Mouse (Mus musculus) CD4-positive, CD25-positive, alpha-beta regulatory T cell, adult 9 weeks (primary cell): ENCODE data around the gene Mttp. TPM values are rescaled to one million over a fixed set of nuclear protein-coding genes. Genes with fewer than 3 reads are reported as not detected.

Experiments
- polyA plus RNA-seq: library from polyadenylated mRNA; unstranded; fragments of 100-300 nt; shearing (Covaris generic); gene quantifications from one replicate; pipeline ENCODE4 v1.2.1, GENCODE M21; 2017

Mttp gene
- 6.7 TPM for polyA plus RNA-seq

GRCm38 (mm10) chr3:138144642-138145171 is at the start of gene Mttp:
TSS of gene Mttp (minus strand) at chr3:138144968.

GRCm38 (mm10) chr3:138193683-138194302 is 49.0 kb upstream of the Mttp start, which contains the start of gene 4930579F01Rik:
TSS of gene 4930579F01Rik (minus strand) at chr3:138193825.

GRCm38 (mm10) chr3:138143315-138144059 is 1.3 kb downstream of the Mttp start, which contains the start of gene Trmt10a:
TSS of gene Trmt10a (plus strand) at chr3:138143448.

GRCm38 (mm10) chr3:138067288-138067687 is 77.5 kb downstream of the Mttp start, which contains the start of gene Gm5105:
TSS of gene Gm5105 (minus strand) at chr3:138067388.

GRCm38 (mm10) chr3:138064732-138065645 is 79.8 kb downstream of the Mttp start, which contains the start of gene 1110002E22Rik:
TSS of gene 1110002E22Rik (plus strand) at chr3:138065052.

Other genes with a start within 250 kb of the Mttp start
- 92.2 TPM for gene Lamtor3, start 226.5 kb downstream of the Mttp start, polyA plus RNA-seq
- 119 TPM for gene Dapp1, start 163.4 kb downstream of the Mttp start, polyA plus RNA-seq
- not detected for gene 1110002E22Rik, start 79.9 kb downstream of the Mttp start, polyA plus RNA-seq
- not detected for gene Gm5105, start 77.6 kb downstream of the Mttp start, polyA plus RNA-seq
- 13.3 TPM for gene Trmt10a, start 1.5 kb downstream of the Mttp start, polyA plus RNA-seq
- gene 4930579F01Rik, start 48.9 kb upstream of the Mttp start, polyA plus RNA-seq, result not detected
- not detected for gene Adh7, start 72.8 kb upstream of the Mttp start, polyA plus RNA-seq
- gene Adh1, start 116.0 kb upstream of the Mttp start, polyA plus RNA-seq, result 9.0 TPM
- gene Adh6a, start 168.3 kb upstream of the Mttp start, polyA plus RNA-seq, result not detected
- gene Adh6b, start 196.8 kb upstream of the Mttp start, polyA plus RNA-seq, result not detected